Mouse (Mus musculus): ENCODE results near the gene Snx27.

Gene Snx27

GRCm38 (mm10) chr3:94565557-94565956 lies 17.0 kb downstream of the Snx27 start:
- no peak for DNase-seq

DNA sequence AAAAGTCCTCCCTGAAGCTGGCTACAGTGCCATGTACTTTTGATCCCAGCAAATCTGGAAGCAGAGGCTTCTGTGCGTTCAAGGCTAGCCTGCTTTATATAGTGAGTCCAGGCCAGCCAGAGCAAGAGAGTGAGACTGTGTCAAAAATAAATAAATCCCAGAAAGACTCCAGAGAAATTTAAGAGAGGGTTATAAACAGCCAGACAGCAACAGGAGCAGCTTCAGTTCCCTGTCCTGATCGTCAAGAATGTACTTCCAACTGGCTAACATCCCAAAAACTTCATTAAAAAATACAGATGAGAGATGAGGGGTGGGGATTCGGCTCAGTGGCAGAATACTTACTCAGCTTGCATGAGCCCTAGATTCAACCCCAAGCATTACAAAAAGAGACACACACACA lies 17.4 kb downstream of the Snx27 start:
- no peak for DNase-seq

DNA sequence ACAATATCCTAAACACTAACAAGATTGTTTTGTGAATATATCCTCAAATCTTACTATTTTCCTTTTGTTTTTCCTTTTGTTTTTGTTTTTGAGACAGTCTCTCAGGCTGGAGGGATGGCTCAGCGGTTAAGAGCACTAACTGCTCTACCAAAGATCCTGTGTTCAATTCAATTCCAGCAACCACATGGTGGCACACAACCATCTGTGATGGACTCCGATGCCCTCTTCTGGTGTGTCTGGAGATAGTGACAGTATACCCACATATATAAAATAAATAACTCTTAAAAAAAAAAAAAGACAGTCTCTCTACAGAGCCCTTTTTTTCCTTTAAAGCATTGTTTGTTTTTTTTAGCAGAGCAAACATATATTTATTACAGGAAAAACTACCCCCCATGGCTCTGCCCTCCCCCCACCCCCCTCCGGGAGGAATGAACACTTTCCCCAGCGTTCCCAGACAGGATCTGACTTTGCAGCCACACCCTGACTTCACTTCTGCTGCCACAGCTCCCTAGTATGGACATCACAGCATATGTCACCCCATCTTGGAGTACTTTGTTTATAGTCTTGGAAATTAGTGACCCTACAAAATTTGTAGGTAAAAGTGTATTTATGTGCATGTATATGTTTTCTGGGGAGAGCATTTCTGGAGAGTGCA lies 18.0 kb downstream of the Snx27 start:
- no peak for DNase-seq

GRCm38 (mm10) chr3:94563163-94563562 lies 19.4 kb downstream of the Snx27 start:
- DNase-seq = no peak

DNA sequence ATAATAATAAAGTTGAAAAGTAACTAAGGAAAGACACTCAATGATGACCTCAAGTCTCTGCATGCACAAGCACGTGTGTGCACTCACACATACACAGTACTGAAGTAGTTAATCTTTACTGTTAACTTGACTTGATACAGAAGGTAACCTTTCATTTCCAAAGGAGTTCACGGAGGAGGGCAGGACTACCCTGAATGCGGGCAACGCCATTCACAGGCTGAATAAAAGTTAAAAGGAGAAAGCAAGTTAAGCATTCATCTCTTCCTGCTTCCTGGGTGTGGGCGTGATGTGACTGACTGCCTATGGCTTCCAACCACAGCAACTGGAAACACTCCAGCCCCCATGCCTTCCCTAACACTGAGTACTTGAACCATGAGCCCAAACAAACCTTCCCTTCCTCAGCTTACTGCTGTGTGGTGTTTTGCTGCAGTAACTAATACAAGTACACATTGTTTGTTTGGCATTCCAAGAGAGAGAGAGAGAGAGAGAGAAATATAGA lies 22.5 kb downstream of the Snx27 start:
- DNase-seq = no peak

DNA sequence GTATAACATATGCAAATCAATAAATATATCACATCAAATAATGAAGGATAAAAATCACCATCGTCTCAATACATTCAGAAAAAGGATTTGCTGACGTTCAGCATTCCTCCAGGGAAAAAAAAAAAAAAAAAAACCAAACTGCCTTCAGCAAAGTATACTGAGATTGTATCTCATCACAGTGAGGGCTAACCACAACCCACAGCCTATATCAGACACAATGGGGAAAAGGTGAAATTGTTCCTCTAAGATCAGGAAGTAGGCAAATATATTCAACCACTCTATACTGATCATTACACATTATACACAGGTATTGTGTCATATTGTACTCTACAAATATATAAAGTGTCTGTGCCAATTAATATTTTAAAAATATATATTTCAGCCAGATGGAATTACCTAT lies 33.5 kb downstream of the Snx27 start:
- no peak for DNase-seq

- no peak for DNase-seq
These were observed 45.3 kb downstream of the Snx27 start for GRCm38 (mm10) chr3:94537187-94537586.

DNA sequence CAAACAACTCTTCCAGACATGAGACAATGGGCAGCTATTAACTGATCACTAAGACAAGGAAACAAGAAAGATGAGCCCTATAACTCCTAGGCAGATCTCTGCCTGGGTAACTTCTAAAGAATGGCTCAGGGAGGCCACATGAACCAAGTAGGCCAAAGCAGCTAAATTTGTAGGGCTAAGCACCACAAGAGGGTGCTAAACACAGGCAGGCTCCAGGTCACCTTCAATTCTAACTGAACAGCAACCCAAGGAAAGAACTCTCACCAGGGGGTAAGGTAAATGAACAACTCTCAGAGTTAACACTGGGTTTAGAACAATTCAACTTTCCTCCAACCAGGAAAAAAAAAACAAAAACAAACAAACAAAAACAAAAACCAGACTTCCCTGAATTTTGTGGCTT lies 48.5 kb downstream of the Snx27 start:
- DNase-seq = peak; percentile 90

- DNase-seq = no peak
These were observed 55.8 kb downstream of the Snx27 start for GRCm38 (mm10) chr3:94526731-94527130.

GRCm38 (mm10) chr3:94506664-94507063 lies 75.9 kb downstream of the Snx27 start:
- DNase-seq = peak; percentile 28

- DNase-seq = peak; percentile 39
These were observed 80.3 kb downstream of the Snx27 start for GRCm38 (mm10) chr3:94502243-94502642.

DNA sequence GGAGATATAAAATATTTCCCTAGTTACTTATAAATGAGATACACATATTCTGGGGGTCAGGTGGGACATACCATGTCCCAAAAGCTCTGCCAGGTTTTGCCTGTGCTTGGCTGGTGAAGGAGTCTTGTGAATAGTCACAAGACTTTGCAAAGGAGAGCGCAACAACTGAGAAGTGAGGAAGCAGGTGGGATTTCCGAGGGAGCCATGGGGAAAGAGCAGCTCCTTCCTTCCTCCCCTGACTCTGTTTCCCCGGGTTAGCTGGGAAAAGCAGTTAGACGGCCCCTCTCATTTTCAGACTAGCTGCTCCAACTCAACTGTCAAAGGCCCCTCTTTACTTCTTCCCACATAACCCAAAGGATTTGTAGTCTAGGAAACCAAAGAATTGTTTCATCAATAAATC lies 85.4 kb downstream of the Snx27 start:
- DNase-seq = no peak

GRCm38 (mm10) chr3:94487581-94487980 lies 94.9 kb downstream of the Snx27 start:
- no peak for DNase-seq

GRCm38 (mm10) chr3:94485922-94486321 lies 96.6 kb downstream of the Snx27 start:
- DNase-seq = no peak

- no peak for DNase-seq
These were observed 98.6 kb downstream of the Snx27 start for GRCm38 (mm10) chr3:94483790-94484439.

- no peak for DNase-seq
These were observed 99.6 kb downstream of the Snx27 start for GRCm38 (mm10) chr3:94482764-94483385.

DNA sequence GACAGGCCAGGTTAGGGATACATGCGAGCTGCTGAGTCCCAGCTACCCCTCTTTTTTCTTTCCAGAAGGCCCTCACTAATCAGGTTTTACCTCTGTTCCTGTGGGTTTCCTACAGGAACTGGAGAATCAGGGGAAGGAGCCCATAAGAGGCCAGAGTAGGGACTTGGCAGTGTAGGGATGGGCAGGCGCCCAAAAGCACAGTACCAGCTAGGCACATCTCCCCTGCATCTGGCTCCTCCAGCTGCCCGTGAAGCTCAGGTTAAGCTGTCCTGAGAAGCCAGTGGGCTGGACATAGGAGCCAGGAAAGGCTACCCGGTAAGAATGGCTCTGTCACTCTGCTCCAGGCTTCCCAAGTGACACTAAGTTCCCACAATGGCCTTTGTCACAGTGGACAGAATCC lies 101.1 kb downstream of the Snx27 start:
- no peak for DNase-seq

DNA sequence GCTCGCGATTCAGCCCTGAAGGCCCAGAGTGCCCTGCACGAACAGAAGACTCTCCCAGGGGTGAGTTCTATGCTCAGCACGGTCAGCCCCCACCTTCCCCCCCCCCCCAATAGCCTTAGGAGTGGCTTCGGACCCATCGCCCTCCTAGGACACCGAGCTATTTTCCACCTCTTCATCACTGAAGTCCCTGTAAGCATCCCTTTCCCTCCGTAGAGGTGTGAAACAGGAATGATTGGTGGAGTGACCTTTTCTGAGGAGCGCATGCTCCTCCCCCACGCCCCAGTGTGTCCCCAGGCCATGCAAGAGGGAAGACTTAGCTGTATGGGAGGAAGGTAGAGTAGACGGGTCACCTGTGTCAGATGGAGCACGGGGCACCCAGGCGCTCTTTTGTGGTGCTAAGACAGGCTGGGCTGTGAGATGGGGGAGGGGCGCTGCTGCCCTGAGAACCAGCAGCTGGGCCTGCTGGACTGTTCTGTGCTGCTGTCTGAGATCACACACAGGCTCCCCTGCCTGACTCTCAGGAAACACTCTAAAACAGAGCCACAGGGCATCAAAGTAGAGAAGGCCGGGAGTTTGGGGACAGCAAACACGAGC lies 102.1 kb downstream of the Snx27 start, which contains the start of gene Riiad1:
TSS of gene Riiad1 (minus strand) at position 51 of the 594 bp plus-strand sequence.
- no peak for DNase-seq

DNA sequence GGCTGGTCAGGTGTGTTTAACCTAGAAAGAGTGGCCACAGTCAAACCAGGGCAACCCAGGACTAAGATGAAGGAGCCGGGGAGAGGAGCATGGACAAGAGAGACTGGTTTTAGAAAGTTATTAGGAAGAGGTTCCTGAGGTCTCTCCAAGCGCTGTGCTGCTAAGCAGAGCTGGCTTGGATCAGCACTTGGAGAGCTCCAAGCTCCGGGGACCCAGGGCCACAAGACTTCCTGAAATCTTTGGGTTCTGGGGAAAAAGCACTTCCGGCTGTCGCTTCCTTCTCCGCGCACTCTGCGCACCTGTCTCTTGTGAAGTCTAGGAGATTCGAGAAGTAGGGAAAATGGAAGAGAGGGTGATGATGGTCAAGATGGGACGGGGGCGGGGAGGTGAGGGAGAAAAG lies 103.0 kb downstream of the Snx27 start:
- DNase-seq = no peak

- no peak for DNase-seq
These were observed 103.8 kb downstream of the Snx27 start for GRCm38 (mm10) chr3:94478591-94479169.

DNA sequence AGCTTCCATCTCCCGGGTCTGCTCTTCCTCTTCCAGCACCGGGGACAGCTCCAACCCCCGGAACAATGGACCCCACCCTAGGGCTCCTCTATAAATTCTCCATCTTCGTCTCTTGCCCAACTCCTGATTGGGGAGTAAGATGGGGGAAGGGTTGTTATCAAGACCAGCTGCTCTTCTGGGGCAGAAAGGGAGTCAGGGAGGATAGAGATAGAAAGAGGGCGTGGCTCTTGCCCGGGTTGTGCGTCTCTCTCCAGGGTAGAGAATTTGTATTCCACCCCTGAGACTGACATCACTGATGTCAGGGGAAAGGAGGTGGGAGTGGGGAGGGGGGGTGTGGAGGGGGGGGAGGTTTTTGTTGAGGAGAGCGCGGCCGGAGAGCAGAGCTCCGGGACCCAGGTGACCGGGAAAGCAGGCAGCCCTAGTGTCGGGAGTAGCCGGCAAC lies 104.5 kb downstream of the Snx27 start, which contains the start of gene Celf3:
TSS of gene Celf3 (plus strand) at position 315 of the 442 bp plus-strand sequence.
- DNase-seq = no peak

- DNase-seq = no peak
These were observed 105.1 kb downstream of the Snx27 start for GRCm38 (mm10) chr3:94477444-94477843.
